14 mouse cellular contexts compared by ENCODE assay signal in genomic region chr19:56563469-56563868, GRCm38 (mm10).
"Had no signal": no experiment of that assay in that cellular context is flagged by ENCODE, and none has a peak within 500 bp of the region (broad histone marks: within the 10 kb centered on the region; RNA-seq: fewer than 3 reads in every experiment).

No protein-coding gene starts in this region.

- H3K27ac ChIP-seq: intestine, embryonic 15.5 days; layer of hippocampus, adult 2 months; limb, embryonic 10.5 days; liver, embryonic 15.5 days; macrophage; midbrain, embryonic 15.5 days; neural tube, embryonic 12.5 days had no signal

- DNase-seq: kidney, adult 18-20 months; kidney, postnatal 10 days; kidney, postnatal 4 days; lung, embryonic 14.5 days; lung, postnatal 14 days; thymus, postnatal 4 days had no signal

- H3K4me3 ChIP-seq: intestine, embryonic 15.5 days; layer of hippocampus, adult 2 months; limb, embryonic 10.5 days; liver, embryonic 15.5 days; megakaryocyte, embryonic 14.5 days; midbrain, embryonic 15.5 days; neural tube, embryonic 12.5 days had no signal
